Mouse (Mus musculus) heart, postnatal 36 days (tissue): ENCODE measurements around the gene Cep89. TPM values are rescaled to one million over a fixed set of nuclear protein-coding genes. Genes with fewer than 3 reads are reported as not detected.

ENCODE experiments used
- DNase-seq, 2 experiments: peaks; one replicate each; pipeline ENCODE4 v3.0.0; 2021 to 2022
- intact Hi-C: fragments of 180-260 bp; cut with DNase I; formaldehyde crosslinking; loops from one replicate; pipeline ENCODE4 v1.15.1; 2025
- total RNA-seq, 2 experiments: library from RNA; stranded (reverse); gene quantifications; 2 replicates each; pipeline ENCODE4 v1.2.3; 2021

The Cep89 gene
- 10 to 100 TPM; 13.0 to 14.1 TPM for total RNA-seq

GRCm38 (mm10) chr7:35396542-35397168 is at the start of gene Cep89, which contains the start of gene Faap24:
Gene Cep89, plus strand, starts transcription at chr7:35397035.
Gene Faap24, minus strand, starts transcription at chr7:35396836.
- peak; percentile 92 to 96 for DNase-seq
- intact Hi-C loops, result loop anchor here (5.0 to 10.0 kb wide), 4 partner anchors 79 to 1012 kb away; partner anchors contain the start of genes Ankrd27, Gpatch1, Pdcd5 and Rgs9bp

- intact Hi-C loops, result no loop called here
- DNase-seq, result no peak
Observed at GRCm38 (mm10) chr7:35347918-35348700, 48.7 kb upstream of the Cep89 start.

- intact Hi-C loops, result no loop called here
- DNase-seq, result no peak
Observed at GRCm38 (mm10) chr7:35349022-35349421, 47.8 kb upstream of the Cep89 start.

GRCm38 (mm10) chr7:35349886-35350684 is 46.8 kb upstream of the Cep89 start:
- intact Hi-C loops, result no loop called here
- DNase-seq, result no peak

GRCm38 (mm10) chr7:35351155-35351554 is 45.7 kb upstream of the Cep89 start:
- no peak for DNase-seq
- intact Hi-C loops, result no loop called here

GRCm38 (mm10) chr7:35353306-35353705 is 43.5 kb upstream of the Cep89 start:
- intact Hi-C loops, result no loop called here
- no peak for DNase-seq

- intact Hi-C loops, result no loop called here
- DNase-seq, result no peak
Observed at GRCm38 (mm10) chr7:35355303-35355872, 41.4 kb upstream of the Cep89 start.

GRCm38 (mm10) chr7:35357621-35358020 is 39.2 kb upstream of the Cep89 start:
- intact Hi-C loops, result no loop called here
- no peak for DNase-seq

- intact Hi-C loops, result no loop called here
- no peak for DNase-seq
Observed at GRCm38 (mm10) chr7:35362253-35362652, 34.6 kb upstream of the Cep89 start.

- no peak for DNase-seq
- intact Hi-C loops, result no loop called here
Observed at GRCm38 (mm10) chr7:35362868-35363267, 34.0 kb upstream of the Cep89 start.

- intact Hi-C loops, result no loop called here
Observed at GRCm38 (mm10) chr7:35365161-35365910, 31.5 kb upstream of the Cep89 start.

GRCm38 (mm10) chr7:35371096-35371495 is 25.7 kb upstream of the Cep89 start:
- DNase-seq, result no peak
- intact Hi-C loops, result loop anchor here (10.0 kb wide), 1 partner anchor 64 kb away; no protein-coding TSS in a partner anchor

More at GRCm38 (mm10) chr7:35365161-35365910, 31.5 kb upstream of the Cep89 start:
- no peak for DNase-seq

- intact Hi-C loops, result loop anchor here (10.0 kb wide), 1 partner anchor 62 kb away; no protein-coding TSS in a partner anchor
- DNase-seq, result no peak
Observed at GRCm38 (mm10) chr7:35372483-35373017, 24.3 kb upstream of the Cep89 start.

GRCm38 (mm10) chr7:35373146-35373989 is 23.5 kb upstream of the Cep89 start:
- intact Hi-C loops, result loop anchor here (10.0 kb wide), 1 partner anchor 61 kb away; no protein-coding TSS in a partner anchor
- no peak for DNase-seq

- no peak for DNase-seq
- intact Hi-C loops, result loop anchor here (10.0 kb wide), 1 partner anchor 61 kb away; no protein-coding TSS in a partner anchor
Observed at GRCm38 (mm10) chr7:35374265-35374664, 22.6 kb upstream of the Cep89 start.

- no peak for DNase-seq
Observed at GRCm38 (mm10) chr7:35376623-35377022, 20.2 kb upstream of the Cep89 start.

GRCm38 (mm10) chr7:35379492-35380119 is 17.2 kb upstream of the Cep89 start:
- intact Hi-C loops, result loop anchor here (10.0 kb wide), 1 partner anchor 55 kb away; no protein-coding TSS in a partner anchor
- no peak for DNase-seq

More at GRCm38 (mm10) chr7:35376623-35377022, 20.2 kb upstream of the Cep89 start:
- intact Hi-C loops, result loop anchor here (10.0 kb wide), 1 partner anchor 58 kb away; no protein-coding TSS in a partner anchor

GRCm38 (mm10) chr7:35380351-35380750 is 16.5 kb upstream of the Cep89 start:
- DNase-seq, result peak in 1 of 2 experiments; percentile 14
- intact Hi-C loops, result no loop called here
